Mouse (Mus musculus): ENCODE results near the gene Hdac1.

DNA sequence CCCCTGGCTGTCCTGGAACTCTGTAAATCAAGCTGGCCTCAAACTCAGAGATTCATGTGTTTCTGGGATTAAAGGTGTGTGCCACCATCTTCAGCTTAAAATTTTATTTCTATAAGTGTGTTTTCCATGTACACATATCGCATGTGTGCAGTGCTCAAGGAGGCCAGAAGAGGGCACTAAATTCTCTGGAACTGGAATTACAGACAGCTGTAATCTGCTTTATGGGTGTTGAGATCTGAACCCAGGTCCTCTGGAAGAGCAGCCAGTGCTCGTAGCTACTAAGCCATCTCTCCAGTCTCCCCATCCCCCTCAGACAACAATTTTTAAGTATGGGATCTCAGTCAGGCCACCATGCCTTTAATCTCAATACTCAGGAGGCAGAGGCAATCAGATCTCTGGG lies 6.8 kb upstream of the Hdac1 start:
- TF ChIP-seq CTCF (IDR thresholded peaks at IDR 0.05; ENCODE audit: control insufficient read depth, insufficient read depth, insufficient read length) (no peak), MAX (IDR thresholded peaks at IDR 0.05) (no peak), USF1 (IDR thresholded peaks at IDR 0.05; ENCODE audit: low read depth) (no peak), CEBPB (IDR thresholded peaks at IDR 0.05; ENCODE audit: low read depth) (no peak), MYOG (IDR thresholded peaks at IDR 0.05; ENCODE audit: control insufficient read depth, extremely low read depth, insufficient read length) (no peak)
